Mouse (Mus musculus) heart, postnatal 0 days (tissue): ENCODE results near the gene S1pr5. TPM values are rescaled to one million over a fixed set of nuclear protein-coding genes. Genes with fewer than 3 reads are reported as not detected.

Source experiments
- ATAC-seq: fragments of 200-750 bp; cut with Nextera tagmentation; 2 replicates; pipeline ENCODE4 v1.8.0; 2017; ENCODE audit warnings: low read depth, moderate number of reproducible peaks, moderate library complexity; ENCODE audit not compliant: insufficient read depth
- DNase-seq: peaks from one replicate; pipeline ENCODE4 v3.0.0-alpha.2; 2016; ENCODE audit warnings: low spot score
- H3K27ac ChIP-seq: fragments of 300-500 bp; sonication (generic); 2 replicates; pipeline ENCODE4 v1.5.1; 2014; ENCODE audit warnings: low read depth, mild to moderate bottlenecking
- H3K27me3 ChIP-seq: fragments of 300-500 bp; sonication (generic); 2 replicates; pipeline ENCODE4 v1.6.1; 2014; ENCODE audit warnings: low read length, mixed read lengths; ENCODE audit not compliant: control insufficient read depth, insufficient read depth
- H3K36me3 ChIP-seq: fragments of 300-500 bp; sonication (generic); replicated peaks from 2 replicates; pipeline ENCODE4 v1.6.1; 2014; ENCODE audit warnings: low read length, mixed read lengths; ENCODE audit not compliant: control insufficient read depth, insufficient read depth
- H3K4me1 ChIP-seq: fragments of 300-500 bp; sonication (generic); 2 replicates; pipeline ENCODE4 v1.6.1; 2014; ENCODE audit warnings: antibody characterized with exemption; ENCODE audit not compliant: control insufficient read depth, insufficient read depth
- H3K4me2 ChIP-seq: fragments of 300-500 bp; sonication (generic); 2 replicates; pipeline ENCODE4 v1.6.1; 2014; ENCODE audit warnings: low read depth, mild to moderate bottlenecking, low read length, moderate library complexity
- H3K4me3 ChIP-seq: fragments of 300-500 bp; sonication (generic); 2 replicates; pipeline ENCODE4 v1.5.1; 2014; ENCODE audit warnings: low read depth, low read length
- H3K9ac ChIP-seq: fragments of 300-500 bp; sonication (generic); replicated peaks from 2 replicates; pipeline ENCODE4 v1.6.1; 2014; ENCODE audit warnings: low read depth, low read length, mixed read lengths
- H3K9me3 ChIP-seq: fragments of 300-500 bp; sonication (generic); replicated peaks from 2 replicates; pipeline ENCODE4 v1.6.1; 2016; ENCODE audit warnings: low read length; ENCODE audit not compliant: control insufficient read depth
- CTCF ChIP-seq: IDR thresholded peaks from 2 replicates; pipeline ENCODE4 v1.5.1; 2016; ENCODE audit warnings: antibody characterized with exemption, control low read depth, low read depth
- EP300 ChIP-seq: IDR thresholded peaks from 2 replicates; pipeline ENCODE4 v1.6.1; 2016; ENCODE audit warnings: antibody characterized with exemption, low read depth
- WGBS: fragments of 180-500 bp; shearing (Covaris S2); extraction: QIAGEN DNeasy Blood & Tissue Kit; methylation state at CpG from one replicate; pipeline ENCODE4 v1.1.7; 2014; 5-methylcytosine and 5-hydroxymethylcytosine counted together
- polyA plus RNA-seq: library from polyadenylated mRNA; unstranded; fragments of >200 nt; fragmentation: Nextera tagmentation; extraction: Ambion mirVana; gene quantifications from 2 replicates; pipeline ENCODE4 v1.2.1, GENCODE M21; 2015
- total RNA-seq: library from RNA; depleted of rRNA; stranded (reverse); fragments of >200 nt; gene quantifications from 2 replicates; pipeline ENCODE4 v1.2.3, GENCODE M21; 2014; ENCODE audit warnings: low replicate concordance

Gene S1pr5
- total and polyA plus RNA-seq, 2 experiments from 2014 or later, result 0.10 TPM; not detected in 1

- peak overlapping the region; percentile 64; the same call in 1 of the 2 replicates for H3K9ac ChIP-seq
- peak overlapping the region; percentile 92 for H3K27ac ChIP-seq
- H3K27me3 ChIP-seq, result no peaks in the 10 kb centered on the region
- H3K4me2 ChIP-seq, result peak overlapping the region; percentile 97
- no peak for ATAC-seq
- no peak for TF ChIP-seq CTCF
- TF ChIP-seq EP300, result no peak
- DNase-seq, result no peak
- H3K4me3 ChIP-seq, result peak overlapping the region; percentile 79
- H3K9me3 ChIP-seq, result no peaks in the 10 kb centered on the region
- H3K4me1 ChIP-seq, result peaks cover 27% of the 10 kb centered on the region
- peaks cover 15% of the 10 kb centered on the region for H3K36me3 ChIP-seq
- WGBS, result 77% methylated on average over 2 of the region's 2 CpGs
These were observed 41.1 kb upstream of the S1pr5 start for GRCm38 (mm10) chr9:21289337-21289671.

- Histone ChIP-seq H3K4me3 (peak overlapping the region; percentile 79), H3K4me1 (peaks cover 27% of the 10 kb centered on the region), H3K27me3 (no peaks in the 10 kb centered on the region), H3K36me3 (peaks cover 21% of the 10 kb centered on the region), H3K9ac (peak overlapping the region; percentile 41; the same call in 1 of the 2 replicates), H3K9me3 (no peaks in the 10 kb centered on the region), H3K4me2 (peak overlapping the region; percentile 97), H3K27ac (peak overlapping the region; percentile 92)
- DNase-seq, result peak; percentile 33
- TF ChIP-seq EP300 (0 out of 2 replicates have a peak, but pooled peaks have one; percentile 16), CTCF (no peak)
- no peak for ATAC-seq
- 66% methylated on average over 13 of the region's 13 CpGs for WGBS
These were observed 40.4 kb upstream of the S1pr5 start for GRCm38 (mm10) chr9:21288404-21289336.

GRCm38 (mm10) chr9:21287571-21288402 lies 39.5 kb upstream of the S1pr5 start, which contains the start of gene Kri1:
Gene Kri1, minus strand, starts transcription at chr9:21287969.
- peaks cover 24% of the 10 kb centered on the region for H3K36me3 ChIP-seq
- peak within 1 kb of the TSS; percentile 79 for H3K4me3 ChIP-seq
- DNase-seq (peak; percentile 100), ATAC-seq (peak; percentile 74)
- H3K9ac ChIP-seq, result peak within 1 kb of the TSS; percentile 69
- peak within 1 kb of the TSS; percentile 92 for H3K27ac ChIP-seq
- peaks cover 27% of the 10 kb centered on the region for H3K4me1 ChIP-seq
- H3K9me3 ChIP-seq, result no peaks in the 10 kb centered on the region
- no peaks in the 10 kb centered on the region for H3K27me3 ChIP-seq
- WGBS, result under 1% methylated on average over 58 of the region's 59 CpGs
- TF ChIP-seq CTCF, result peak; percentile 5; the same call in 1 of the 2 replicates
- TF ChIP-seq EP300, result 0 out of 2 replicates have a peak, but pooled peaks have one; percentile 20
- peak within 1 kb of the TSS; percentile 97 for H3K4me2 ChIP-seq

GRCm38 (mm10) chr9:21286753-21287152 lies 38.5 kb upstream of the S1pr5 start:
- peak overlapping the region; percentile 79 for H3K4me3 ChIP-seq
- H3K27ac ChIP-seq, result no peak overlapping the region

GRCm38 (mm10) chr9:21283994-21284393 lies 35.8 kb upstream of the S1pr5 start:
- no peaks in the 10 kb centered on the region for H3K9me3 ChIP-seq
- no peak for DNase-seq
- no peak overlapping the region for H3K4me3 ChIP-seq
- no peak overlapping the region for H3K27ac ChIP-seq
- no peak for TF ChIP-seq EP300
- TF ChIP-seq CTCF, result no peak
- H3K4me2 ChIP-seq, result no peak overlapping the region
- peaks cover 17% of the 10 kb centered on the region for H3K4me1 ChIP-seq
- no peaks in the 10 kb centered on the region for H3K27me3 ChIP-seq
- WGBS, result 86% methylated on average over 3 of the region's 3 CpGs
- H3K36me3 ChIP-seq, result peaks cover 56% of the 10 kb centered on the region
- no peak for ATAC-seq
- no peak overlapping the region for H3K9ac ChIP-seq

More at GRCm38 (mm10) chr9:21286753-21287152, 38.5 kb upstream of the S1pr5 start:
- 48% methylated on average over 3 of the region's 3 CpGs for WGBS
- H3K36me3 ChIP-seq, result peaks cover 31% of the 10 kb centered on the region
- no peak for DNase-seq
- H3K4me2 ChIP-seq, result peak overlapping the region; percentile 97
- no peaks in the 10 kb centered on the region for H3K27me3 ChIP-seq
- ATAC-seq, result no peak
- TF ChIP-seq EP300 (no peak), CTCF (no peak)
- H3K9me3 ChIP-seq, result no peaks in the 10 kb centered on the region
- H3K4me1 ChIP-seq, result peaks cover 27% of the 10 kb centered on the region
- peak overlapping the region; percentile 69; the same call in 1 of the 2 replicates for H3K9ac ChIP-seq
